Mouse (Mus musculus): ENCODE measurements around the gene Nhsl1.

DNA sequence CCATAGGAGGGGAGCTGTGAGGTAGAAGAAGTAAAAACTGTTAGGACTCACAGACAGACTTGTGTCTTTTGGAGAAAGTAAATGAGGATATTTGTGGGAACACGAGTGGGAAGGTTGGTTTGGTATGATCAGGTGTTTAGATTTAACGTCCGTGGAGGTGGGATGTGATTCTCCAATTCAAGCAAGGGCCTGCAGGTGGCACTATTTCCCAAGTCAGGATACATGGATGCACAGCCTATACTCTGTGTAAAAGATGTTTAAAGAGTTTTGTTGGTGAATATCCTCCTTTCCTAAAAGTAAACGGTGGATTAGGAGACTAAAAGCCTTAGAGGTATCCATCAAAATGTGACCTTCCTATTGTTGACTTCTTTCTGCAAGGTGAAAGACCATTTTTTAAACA, 244.2 kb downstream of the Nhsl1 start:
- TF ChIP-seq CTCF (IDR thresholded peaks at IDR 0.05; ENCODE audit: low read depth), result peak; percentile 55
- TF ChIP-seq EP300 (IDR thresholded peaks at IDR 0.05; ENCODE audit: low read depth), result no peak

Data from liver, embryonic 14.5 days (tissue).